Mouse (Mus musculus) limb, embryonic 10.5 days (tissue): ENCODE results near the gene Kctd5. TPM values are rescaled to one million over a fixed set of nuclear protein-coding genes. Genes with fewer than 3 reads are reported as not detected.

Experiments
- DNase-seq: peaks from one replicate; pipeline ENCODE4 v3.0.0-alpha.2; 2017; ENCODE audit warnings: low spot score
- H3K27ac ChIP-seq: fragments of 300-500 bp; sonication (generic); 2 replicates; pipeline ENCODE4 v1.5.1; 2016; ENCODE audit warnings: mild to moderate bottlenecking
- H3K27me3 ChIP-seq: fragments of 300-500 bp; sonication (generic); 2 replicates; pipeline ENCODE4 v1.6.1; 2016; ENCODE audit warnings: low read depth, mild to moderate bottlenecking; ENCODE audit not compliant: poor library complexity, severe bottlenecking
- H3K36me3 ChIP-seq: fragments of 300-500 bp; sonication (generic); 2 replicates; pipeline ENCODE4 v1.6.1; 2016; ENCODE audit warnings: mild to moderate bottlenecking, moderate library complexity
- H3K4me1 ChIP-seq: fragments of 300-500 bp; sonication (generic); 2 replicates; pipeline ENCODE4 v1.6.1; 2016
- H3K4me3 ChIP-seq: fragments of 300-500 bp; sonication (generic); 2 replicates; pipeline ENCODE4 v1.5.1; 2016; ENCODE audit warnings: mild to moderate bottlenecking, moderate library complexity
- H3K9me3 ChIP-seq: fragments of 300-500 bp; sonication (generic); replicated peaks from 2 replicates; pipeline ENCODE4 v1.6.1; 2016; ENCODE audit warnings: mild to moderate bottlenecking
- WGBS: fragments of 180-500 bp; shearing (Covaris S2); methylation state at CpG from one replicate; pipeline ENCODE4 v1.1.7; 2016; 5-methylcytosine and 5-hydroxymethylcytosine counted together
- polyA plus RNA-seq: library from polyadenylated mRNA; unstranded; fragments of >200 nt; fragmentation: Nextera tagmentation; extraction: Ambion mirVana; gene quantifications from 2 replicates; pipeline ENCODE4 v1.2.1, GENCODE M21; 2016

Kctd5 gene
- polyA plus RNA-seq, 1 experiment from 2014 or later, result 113 TPM

- no peak for DNase-seq
- H3K36me3 ChIP-seq, result peaks cover 89% of the 10 kb centered on the region
- no peak overlapping the region for H3K4me3 ChIP-seq
- no peak overlapping the region for H3K27ac ChIP-seq
- no peaks in the 10 kb centered on the region for H3K9me3 ChIP-seq
- WGBS, result 90% methylated on average over 4 of the region's 4 CpGs
- no peaks in the 10 kb centered on the region for H3K4me1 ChIP-seq
- H3K27me3 ChIP-seq, result no peaks in the 10 kb centered on the region
Measured at GRCm38 (mm10) chr17:24062459-24063155, 10.7 kb downstream of the Kctd5 start.

DNA sequence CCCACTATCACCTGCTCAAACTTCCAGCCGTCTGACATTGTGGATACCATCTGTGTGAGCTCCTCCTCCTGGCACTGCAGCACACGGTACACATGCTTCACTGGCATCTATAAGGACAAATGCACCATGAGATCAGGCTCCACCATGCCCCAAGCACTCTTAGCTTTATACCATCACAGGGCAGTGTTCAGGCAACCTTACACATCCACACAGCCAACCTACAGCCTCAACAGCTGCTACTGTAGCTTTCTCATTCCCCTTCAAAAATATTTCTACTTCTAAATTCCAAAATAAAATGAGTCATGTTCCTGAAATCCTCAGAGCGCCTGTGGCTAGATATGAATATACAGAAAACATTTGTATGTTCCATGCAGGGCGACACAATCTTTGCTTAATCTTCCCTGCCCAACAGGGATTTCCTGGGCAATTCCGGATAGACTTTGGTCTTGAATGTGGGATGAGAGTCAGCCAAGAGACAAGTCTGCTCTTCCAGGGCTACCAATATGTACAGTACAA lies 15.5 kb downstream of the Kctd5 start:
- Histone ChIP-seq H3K27me3 (no peaks in the 10 kb centered on the region), H3K4me1 (no peaks in the 10 kb centered on the region), H3K9me3 (no peaks in the 10 kb centered on the region), H3K27ac (no peak overlapping the region), H3K4me3 (no peak overlapping the region), H3K36me3 (peaks cover 94% of the 10 kb centered on the region)
- DNase-seq, result no peak
- WGBS, result 94% methylated on average over 5 of the region's 5 CpGs

DNA sequence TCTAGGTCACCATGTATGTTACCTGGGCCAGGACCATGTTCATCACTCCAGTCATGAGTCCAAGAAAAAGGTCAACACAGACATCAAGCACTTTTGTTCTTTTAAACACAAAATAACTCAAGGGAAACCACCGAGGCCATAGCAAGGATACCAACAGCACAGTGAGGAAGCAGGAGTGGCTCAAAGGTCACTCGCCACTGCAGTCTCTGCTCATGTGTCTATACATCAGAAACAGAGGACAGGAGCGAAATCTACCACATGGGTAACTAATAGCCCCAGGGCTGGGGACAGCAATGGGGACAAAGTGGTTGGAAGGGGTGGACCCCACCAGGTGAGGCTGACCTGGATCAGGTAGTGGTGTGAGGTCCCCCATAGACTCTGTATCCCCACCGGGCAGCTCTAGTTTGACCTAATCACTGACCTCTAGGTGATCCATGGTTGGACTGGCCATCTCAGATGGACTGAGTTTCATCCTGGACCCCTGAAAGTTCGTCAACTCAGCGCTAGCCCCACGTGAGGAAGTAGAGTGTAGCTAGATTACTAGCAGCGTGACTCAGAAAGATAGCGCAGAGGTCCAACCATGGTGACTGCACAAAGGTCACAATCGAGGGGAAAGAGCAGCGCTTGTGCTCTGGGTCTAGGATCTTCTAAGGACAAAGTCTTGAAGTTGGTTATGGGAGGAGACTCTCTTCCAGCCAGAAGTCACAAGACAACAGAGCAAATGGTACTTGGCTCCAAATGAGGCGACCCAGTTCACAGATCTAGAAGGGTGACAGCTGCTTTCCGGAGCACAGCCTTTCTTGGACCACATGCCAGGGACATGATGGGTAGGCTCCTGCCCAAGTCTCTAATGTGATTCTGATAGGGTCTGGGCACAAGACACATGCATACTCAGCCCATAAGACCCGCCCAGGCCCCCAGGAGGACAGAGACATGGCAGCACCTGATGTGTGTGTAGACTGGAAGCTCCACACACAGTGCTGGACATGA lies 16.4 kb downstream of the Kctd5 start:
- no peak for DNase-seq
- Histone ChIP-seq H3K36me3 (peaks cover 95% of the 10 kb centered on the region), H3K9me3 (no peaks in the 10 kb centered on the region), H3K27me3 (no peaks in the 10 kb centered on the region), H3K4me3 (no peak overlapping the region), H3K4me1 (no peaks in the 10 kb centered on the region), H3K27ac (no peak overlapping the region)
- WGBS, result 95% methylated on average over 14 of the region's 14 CpGs

DNA sequence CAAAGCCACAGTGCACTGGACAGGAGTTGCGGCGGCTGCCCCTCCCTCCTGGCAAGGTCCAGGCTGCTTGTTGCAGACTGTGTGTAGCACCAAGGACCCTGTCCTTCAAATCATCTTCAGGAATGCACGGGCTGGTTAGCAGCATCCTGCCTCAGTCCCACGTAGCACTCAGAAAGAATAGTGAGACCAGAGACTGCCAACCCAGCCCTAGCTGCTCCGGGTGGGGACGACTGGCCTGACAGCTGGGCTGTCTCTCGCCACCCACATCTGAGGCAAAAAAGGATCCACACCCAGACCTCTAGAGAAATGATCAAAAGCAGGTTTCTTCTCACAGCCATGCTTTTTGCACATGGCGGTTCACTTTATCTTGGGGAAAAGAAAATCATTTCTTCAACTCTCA lies 24.3 kb downstream of the Kctd5 start:
- WGBS, result 97% methylated on average over 8 of the region's 8 CpGs
- no peak overlapping the region for H3K4me3 ChIP-seq
- no peaks in the 10 kb centered on the region for H3K9me3 ChIP-seq
- peaks cover 78% of the 10 kb centered on the region for H3K36me3 ChIP-seq
- no peak for DNase-seq
- H3K27me3 ChIP-seq, result no peaks in the 10 kb centered on the region
- H3K27ac ChIP-seq, result no peak overlapping the region
- no peaks in the 10 kb centered on the region for H3K4me1 ChIP-seq

DNA sequence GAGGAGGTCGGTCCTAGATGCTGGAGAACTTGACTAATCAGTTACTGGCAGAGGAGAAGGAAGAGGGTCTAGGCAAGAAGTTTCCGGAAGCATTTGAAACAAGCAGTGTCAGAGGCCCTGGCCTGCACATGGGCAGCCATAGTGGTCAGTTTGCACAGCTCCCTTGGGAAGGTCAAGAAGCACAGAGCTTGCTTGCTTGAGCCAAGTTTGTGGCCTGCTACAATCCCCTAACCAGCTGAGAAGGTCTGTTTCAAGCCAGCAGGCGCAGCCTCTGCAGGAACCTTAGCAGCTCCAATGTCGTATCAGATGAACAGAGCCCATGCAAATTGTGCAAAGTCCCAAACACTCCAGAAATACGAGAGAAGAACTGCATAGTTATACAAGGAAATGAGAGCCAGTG lies 25.2 kb downstream of the Kctd5 start:
- H3K9me3 ChIP-seq, result no peaks in the 10 kb centered on the region
- H3K4me1 ChIP-seq, result no peaks in the 10 kb centered on the region
- peaks cover 68% of the 10 kb centered on the region for H3K36me3 ChIP-seq
- H3K27me3 ChIP-seq, result no peaks in the 10 kb centered on the region
- no peak overlapping the region for H3K27ac ChIP-seq
- no peak overlapping the region for H3K4me3 ChIP-seq
- 94% methylated on average over 5 of the region's 5 CpGs for WGBS
- no peak for DNase-seq

GRCm38 (mm10) chr17:24046026-24046425 lies 27.3 kb downstream of the Kctd5 start:
- H3K27ac ChIP-seq, result no peak overlapping the region
- no peak for DNase-seq
- no peaks in the 10 kb centered on the region for H3K27me3 ChIP-seq

GRCm38 (mm10) chr17:24045608-24046007 lies 27.7 kb downstream of the Kctd5 start:
- no peak overlapping the region for H3K4me3 ChIP-seq
- H3K27me3 ChIP-seq, result no peaks in the 10 kb centered on the region
- H3K27ac ChIP-seq, result no peak overlapping the region
- peaks cover 46% of the 10 kb centered on the region for H3K36me3 ChIP-seq
- H3K9me3 ChIP-seq, result no peaks in the 10 kb centered on the region
- no peak for DNase-seq
- no peaks in the 10 kb centered on the region for H3K4me1 ChIP-seq
- 83% methylated on average over 10 of the region's 10 CpGs for WGBS

More at GRCm38 (mm10) chr17:24046026-24046425, 27.3 kb downstream of the Kctd5 start:
- Histone ChIP-seq H3K4me3 (no peak overlapping the region), H3K9me3 (no peaks in the 10 kb centered on the region), H3K36me3 (peaks cover 50% of the 10 kb centered on the region), H3K4me1 (no peaks in the 10 kb centered on the region)
- WGBS, result 44% methylated on average over 5 of the region's 5 CpGs

- Histone ChIP-seq H3K27me3 (no peaks in the 10 kb centered on the region), H3K36me3 (peaks cover 35% of the 10 kb centered on the region), H3K4me3 (no peak overlapping the region), H3K27ac (no peak overlapping the region), H3K4me1 (no peaks in the 10 kb centered on the region), H3K9me3 (no peaks in the 10 kb centered on the region)
- WGBS, result 61% methylated on average over 5 of the region's 5 CpGs
- DNase-seq, result no peak
Measured at GRCm38 (mm10) chr17:24044482-24044881, 28.8 kb downstream of the Kctd5 start.

DNA sequence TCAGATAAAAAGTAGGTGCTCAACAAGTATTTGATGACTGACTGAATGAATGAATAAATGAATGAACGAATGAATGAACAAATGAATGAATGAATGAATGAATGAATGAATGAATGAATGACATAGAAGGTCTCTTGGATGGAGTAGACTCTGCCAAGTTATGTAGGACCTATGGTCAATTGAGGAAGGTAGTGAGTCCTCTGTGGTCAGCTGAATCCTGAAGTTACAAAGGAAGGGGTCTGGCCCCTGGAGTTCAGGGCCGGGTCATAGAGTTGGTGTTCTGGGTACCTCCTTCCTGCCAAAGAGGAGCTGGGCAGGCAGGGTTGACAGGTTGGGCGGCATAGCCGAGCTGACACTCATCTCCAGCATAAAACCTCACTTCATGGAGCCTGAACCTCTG lies 35.4 kb downstream of the Kctd5 start, which contains the start of gene Prss27:
Gene Prss27, plus strand, starts transcription at position 301 of the 400 bp plus-strand sequence.
- Histone ChIP-seq H3K4me1 (no peaks in the 10 kb centered on the region), H3K27me3 (no peaks in the 10 kb centered on the region), H3K36me3 (no peaks in the 10 kb centered on the region), H3K27ac (no peak within 1 kb of the TSS), H3K4me3 (no peak within 1 kb of the TSS), H3K9me3 (no peaks in the 10 kb centered on the region)
- 77% methylated on average over 4 of the region's 4 CpGs for WGBS
- no peak for DNase-seq

DNA sequence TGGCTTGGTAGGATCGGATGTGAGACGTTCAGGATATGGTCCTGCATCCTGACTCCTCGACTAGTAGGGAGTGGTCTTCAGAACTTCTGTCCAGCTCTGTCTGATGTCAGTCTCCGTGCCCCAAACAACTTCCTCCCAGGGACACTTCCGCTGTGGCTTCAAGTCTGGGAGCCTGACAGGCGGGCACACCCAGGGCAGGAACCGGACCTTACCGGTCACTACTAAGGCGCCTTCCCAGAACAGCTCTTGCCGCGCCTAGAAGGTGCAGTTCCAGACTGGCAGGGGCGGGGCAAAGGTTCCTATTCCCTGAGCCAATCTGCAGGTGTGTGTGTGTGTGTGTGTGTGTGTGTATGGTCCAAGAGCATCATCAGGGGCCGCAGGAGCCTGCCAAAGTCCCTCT lies 35.9 kb downstream of the Kctd5 start:
- Histone ChIP-seq H3K9me3 (no peaks in the 10 kb centered on the region), H3K27ac (no peak overlapping the region), H3K4me3 (no peak overlapping the region), H3K4me1 (no peaks in the 10 kb centered on the region), H3K27me3 (no peaks in the 10 kb centered on the region), H3K36me3 (no peaks in the 10 kb centered on the region)
- WGBS, result 87% methylated on average over 13 of the region's 13 CpGs
- DNase-seq, result no peak

- H3K27me3 ChIP-seq, result no peaks in the 10 kb centered on the region
- WGBS, result 83% methylated on average over 6 of the region's 6 CpGs
- no peak overlapping the region for H3K27ac ChIP-seq
- H3K4me1 ChIP-seq, result no peaks in the 10 kb centered on the region
- DNase-seq, result no peak
- H3K4me3 ChIP-seq, result no peak overlapping the region
- no peaks in the 10 kb centered on the region for H3K36me3 ChIP-seq
- H3K9me3 ChIP-seq, result no peaks in the 10 kb centered on the region
Measured at GRCm38 (mm10) chr17:24036954-24037353, 36.3 kb downstream of the Kctd5 start.

- no peak for DNase-seq
- no peaks in the 10 kb centered on the region for H3K36me3 ChIP-seq
- no peaks in the 10 kb centered on the region for H3K27me3 ChIP-seq
- no peak overlapping the region for H3K27ac ChIP-seq
- no peaks in the 10 kb centered on the region for H3K4me1 ChIP-seq
- no peak overlapping the region for H3K4me3 ChIP-seq
- 85% methylated on average over 7 of the region's 7 CpGs for WGBS
- no peaks in the 10 kb centered on the region for H3K9me3 ChIP-seq
Measured at GRCm38 (mm10) chr17:24035087-24035486, 38.2 kb downstream of the Kctd5 start.

GRCm38 (mm10) chr17:24030551-24030950 lies 42.7 kb downstream of the Kctd5 start:
- 86% methylated on average over 21 of the region's 22 CpGs for WGBS
- Histone ChIP-seq H3K4me1 (no peaks in the 10 kb centered on the region), H3K27ac (no peak overlapping the region), H3K4me3 (no peak overlapping the region), H3K36me3 (no peaks in the 10 kb centered on the region), H3K9me3 (no peaks in the 10 kb centered on the region), H3K27me3 (no peaks in the 10 kb centered on the region)
- no peak for DNase-seq
